Mouse (Mus musculus): ENCODE measurements around the gene Tmprss13. TPM values are rescaled to one million over a fixed set of nuclear protein-coding genes. Genes with fewer than 3 reads are reported as not detected.

Gene Tmprss13
- total and polyA plus RNA-seq, 3 experiments: not detected

DNA sequence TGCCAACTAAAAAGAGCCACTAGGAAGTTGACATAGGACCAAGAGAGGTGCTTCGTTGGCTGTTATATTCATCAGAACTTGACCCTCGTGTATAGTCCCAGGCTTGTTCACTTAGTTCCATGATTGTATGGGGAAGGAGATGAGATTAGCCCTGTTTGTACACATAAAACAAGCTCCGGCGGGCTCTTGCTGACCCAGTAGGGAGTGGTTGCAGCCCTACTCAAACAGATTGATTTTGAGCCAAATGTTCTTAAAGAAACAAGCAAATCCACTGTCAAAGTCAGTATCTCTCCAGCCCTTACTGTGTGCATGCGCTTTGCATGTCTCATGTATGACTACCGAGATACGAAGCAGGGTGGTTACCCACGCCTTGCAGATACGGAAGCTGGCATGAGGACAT is 7.5 kb downstream of the Tmprss13 start:
- no peak overlapping the region for H3K9ac ChIP-seq (ENCODE audit: insufficient read depth, low read depth)
- H3K4me1 ChIP-seq (ENCODE audit: control insufficient read depth in 1 of 2, insufficient read depth in 2 of 2): peaks cover 0 to 6% of the 10 kb centered on the region in 2 experiments; a peak in 3 of 4 replicates
- DNase-seq (ENCODE audit: extremely low read depth): no peak
- H3K79me2 ChIP-seq (replicated peaks; ENCODE audit: control insufficient read depth, extremely low read depth, insufficient read depth, poor library complexity, severe bottlenecking): no peaks in the 10 kb centered on the region
- no peak overlapping the region for H3K4me2 ChIP-seq (ENCODE audit: insufficient read depth, low read depth, poor library complexity, severe bottlenecking)
- TF ChIP-seq TCF12 (IDR thresholded peaks at IDR 0.05; ENCODE audit: low read depth, low read length): no peak
- TF ChIP-seq MAFK (IDR thresholded peaks at IDR 0.05; ENCODE audit: insufficient replicate concordance, low read length): no peak
- no peak for TF ChIP-seq NRF1 (IDR thresholded peaks at IDR 0.05; ENCODE audit: low read depth, low read length)
- TF ChIP-seq HCFC1 (IDR thresholded peaks at IDR 0.05; ENCODE audit: low read depth, low read length): no peak
- TF ChIP-seq USF1 (IDR thresholded peaks at IDR 0.05; ENCODE audit: low read depth, low read length): no peak
- TF ChIP-seq PAX5 (IDR thresholded peaks at IDR 0.05; ENCODE audit: low read length): no peak
- TF ChIP-seq GABPA (IDR thresholded peaks at IDR 0.05; ENCODE audit: insufficient replicate concordance, low read depth, low read length): no peak
- no peak for TF ChIP-seq ZC3H11A (IDR thresholded peaks at IDR 0.05; ENCODE audit: low read depth, low read length)
- TF ChIP-seq UBTF (IDR thresholded peaks at IDR 0.05; ENCODE audit: low read depth, low read length): no peak
- no peak for TF ChIP-seq MYC (IDR thresholded peaks at IDR 0.05; ENCODE audit: low read depth, low read length)
- no peak for TF ChIP-seq SMC3 (IDR thresholded peaks at IDR 0.05; ENCODE audit: low read depth, low read length)
- TF ChIP-seq JUN (IDR thresholded peaks at IDR 0.05; ENCODE audit: insufficient read depth, low read depth, low read length): no peak
- TF ChIP-seq CHD1 (IDR thresholded peaks at IDR 0.05; ENCODE audit: low read depth, low read length): no peak
- TF ChIP-seq CHD2 (IDR thresholded peaks at IDR 0.05; ENCODE audit: low read length): no peak
- H3K36me3 ChIP-seq (replicated peaks in 1 of 2; ENCODE audit: control insufficient read depth in 1 of 2, insufficient read depth in 1 of 2, low read length in 1 of 2): no peaks in the 10 kb centered on the region
- peaks cover 62% of the 10 kb centered on the region for H3K27me3 ChIP-seq (replicated peaks)
- dilution Hi-C loops (cut with MboI; ENCODE audit: extremely low pct_ligation_motif_present, extremely low pct_unique_long_range_greater_than_20kb, low sequenced_read_pairs): no loop called here
- no peaks in the 10 kb centered on the region for H3K9me3 ChIP-seq (replicated peaks; ENCODE audit: low read length)
- no peak overlapping the region for H3K4me3 ChIP-seq (replicated peaks in 1 of 3; ENCODE audit: low read depth in 2 of 3, low read length in 2 of 3, poor library complexity in 1 of 3)
- in situ Hi-C loops (cut with MboI; ENCODE audit: low pct_ligation_motif_present, low pct_unique_long_range_greater_than_20kb, low sequenced_read_pairs): no loop called here
- H3K27ac ChIP-seq (ENCODE audit: insufficient read depth, low read depth): no peak overlapping the region

DNA sequence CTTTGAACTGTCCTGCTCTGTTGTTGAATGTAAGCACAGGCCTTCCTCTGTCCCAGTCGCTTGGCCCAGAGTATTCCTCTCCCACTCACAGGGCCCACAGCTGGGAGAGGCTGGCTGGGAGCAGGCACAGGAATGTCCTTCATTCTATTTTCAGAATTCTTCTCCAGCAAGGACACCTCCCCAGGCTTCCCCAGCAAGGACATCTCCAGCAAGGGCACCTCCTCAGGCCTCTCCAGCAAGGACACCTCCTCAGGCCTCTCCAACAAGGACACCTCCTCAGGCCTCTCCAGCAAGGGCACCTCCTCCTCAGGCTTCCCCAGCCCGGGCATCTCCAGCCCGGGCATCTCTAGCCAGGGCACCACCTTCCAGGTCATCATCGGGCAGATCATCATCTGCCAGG is 9.4 kb downstream of the Tmprss13 start:
- Histone ChIP-seq H3K79me2 (replicated peaks; ENCODE audit: control insufficient read depth, extremely low read depth, insufficient read depth, poor library complexity, severe bottlenecking) (no peaks in the 10 kb centered on the region), H3K4me2 (ENCODE audit: insufficient read depth, low read depth, poor library complexity, severe bottlenecking) (no peak overlapping the region), H3K27ac (ENCODE audit: insufficient read depth, low read depth) (no peak overlapping the region), H3K27me3 (replicated peaks) (peaks cover 54% of the 10 kb centered on the region), H3K9me3 (replicated peaks; ENCODE audit: low read length) (no peaks in the 10 kb centered on the region), H3K9ac (ENCODE audit: insufficient read depth, low read depth) (no peak overlapping the region), H3K36me3 (replicated peaks in 1 of 2; ENCODE audit: control insufficient read depth in 1 of 2, insufficient read depth in 1 of 2, low read length in 1 of 2) (no peaks in the 10 kb centered on the region), H3K4me3 (replicated peaks in 1 of 3; ENCODE audit: low read depth in 2 of 3, low read length in 2 of 3, poor library complexity in 1 of 3) (no peak overlapping the region), H3K4me1 (ENCODE audit: control insufficient read depth in 1 of 2, insufficient read depth in 2 of 2) (peaks cover 0 to 6% of the 10 kb centered on the region in 2 experiments; a peak in 3 of 4 replicates)
- no peak for TF ChIP-seq CHD1 (IDR thresholded peaks at IDR 0.05; ENCODE audit: low read depth, low read length)
- no peak for TF ChIP-seq BHLHE40 (IDR thresholded peaks at IDR 0.05; ENCODE audit: low read depth, low read length)
- no peak for TF ChIP-seq KAT2A (IDR thresholded peaks at IDR 0.05; ENCODE audit: insufficient replicate concordance, low read length)
- TF ChIP-seq MAX (IDR thresholded peaks at IDR 0.05; ENCODE audit: low read length): no peak
- no peak for TF ChIP-seq TBP (conservative IDR thresholded peaks at IDR 0.05; ENCODE audit: low read depth, low read length)
- no peak for TF ChIP-seq NRF1 (IDR thresholded peaks at IDR 0.05; ENCODE audit: low read depth, low read length)
- TF ChIP-seq MYC (IDR thresholded peaks at IDR 0.05; ENCODE audit: low read depth, low read length): no peak
- no peak for TF ChIP-seq ZC3H11A (IDR thresholded peaks at IDR 0.05; ENCODE audit: low read depth, low read length)
- TF ChIP-seq ZNF384 (IDR thresholded peaks at IDR 0.05; ENCODE audit: low read depth, low read length): no peak
- TF ChIP-seq NELFE (IDR thresholded peaks at IDR 0.05; ENCODE audit: low read depth, low read length): no peak
- no peak for TF ChIP-seq USF2 (conservative IDR thresholded peaks at IDR 0.05; ENCODE audit: low read depth, low read length)
- TF ChIP-seq HCFC1 (IDR thresholded peaks at IDR 0.05; ENCODE audit: low read depth, low read length): no peak
- TF ChIP-seq SIN3A (IDR thresholded peaks at IDR 0.05; ENCODE audit: low read length): no peak
- no peak for TF ChIP-seq PAX5 (IDR thresholded peaks at IDR 0.05; ENCODE audit: low read length)
- no peak for TF ChIP-seq TCF12 (IDR thresholded peaks at IDR 0.05; ENCODE audit: low read depth, low read length)
- no peak for TF ChIP-seq SMC3 (IDR thresholded peaks at IDR 0.05; ENCODE audit: low read depth, low read length)
- no peak for TF ChIP-seq MAZ (IDR thresholded peaks at IDR 0.05; ENCODE audit: low read depth, low read length)
- no peak for TF ChIP-seq EP300 (IDR thresholded peaks at IDR 0.05; ENCODE audit: low read length)
- DNase-seq (ENCODE audit: extremely low read depth): no peak
- in situ Hi-C loops (cut with MboI; ENCODE audit: low pct_ligation_motif_present, low pct_unique_long_range_greater_than_20kb, low sequenced_read_pairs) (no loop called here), dilution Hi-C loops (cut with MboI; ENCODE audit: extremely low pct_ligation_motif_present, extremely low pct_unique_long_range_greater_than_20kb, low sequenced_read_pairs) (no loop called here)

Data from CH12.LX (cell line).